Mouse (Mus musculus) C2C12 (cell line): ENCODE measurements around the gene Ctdsp1.

Experiments used
- CTCF ChIP-seq: IDR thresholded peaks from one replicate; pipeline ENCODE4 v1.5.1; 2011; ENCODE audit not compliant: control insufficient read depth, insufficient read depth, insufficient read length
- MAX ChIP-seq: IDR thresholded peaks from one replicate; pipeline ENCODE4 v1.6.1; 2011; ENCODE audit warnings: mild to moderate bottlenecking, control low read depth
- MYOD1 ChIP-seq: IDR thresholded peaks from one replicate; pipeline ENCODE4 v1.6.1; 2011; ENCODE audit warnings: low read depth; ENCODE audit not compliant: control insufficient read depth, insufficient read length
- MYOG ChIP-seq: IDR thresholded peaks from one replicate; pipeline ENCODE4 v1.6.1; 2011; ENCODE audit not compliant: control insufficient read depth, insufficient read length; ENCODE audit errors: extremely low read depth
- USF1 ChIP-seq: IDR thresholded peaks from one replicate; pipeline ENCODE4 v1.6.1; 2011; ENCODE audit warnings: low read depth, mild to moderate bottlenecking, control low read depth, moderate library complexity

DNA sequence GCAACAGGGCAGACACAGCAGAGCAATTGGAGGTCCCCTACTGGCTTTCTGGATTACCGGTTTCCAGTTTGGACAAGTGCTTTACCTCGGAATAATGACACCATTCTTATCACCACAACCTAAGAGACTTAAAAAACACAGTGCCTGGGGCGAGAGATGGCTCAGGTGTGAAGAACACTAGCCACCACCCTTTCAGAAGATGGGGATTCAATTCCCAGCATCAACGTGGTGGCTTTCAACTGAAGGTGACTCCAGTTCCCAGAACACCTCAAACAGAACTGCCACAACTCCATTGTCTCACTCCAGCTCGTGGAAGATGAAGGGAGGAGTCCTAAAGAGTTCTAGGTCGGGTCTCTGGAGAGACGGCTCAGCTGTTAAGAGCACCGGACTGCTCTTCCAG, 5.8 kb upstream of the Ctdsp1 start:
- TF ChIP-seq MYOG, result no peak
- TF ChIP-seq MAX, result no peak
- no peak for TF ChIP-seq MYOD1
- TF ChIP-seq CTCF, result no peak
- no peak for TF ChIP-seq USF1
